In the genomic region with DNA sequence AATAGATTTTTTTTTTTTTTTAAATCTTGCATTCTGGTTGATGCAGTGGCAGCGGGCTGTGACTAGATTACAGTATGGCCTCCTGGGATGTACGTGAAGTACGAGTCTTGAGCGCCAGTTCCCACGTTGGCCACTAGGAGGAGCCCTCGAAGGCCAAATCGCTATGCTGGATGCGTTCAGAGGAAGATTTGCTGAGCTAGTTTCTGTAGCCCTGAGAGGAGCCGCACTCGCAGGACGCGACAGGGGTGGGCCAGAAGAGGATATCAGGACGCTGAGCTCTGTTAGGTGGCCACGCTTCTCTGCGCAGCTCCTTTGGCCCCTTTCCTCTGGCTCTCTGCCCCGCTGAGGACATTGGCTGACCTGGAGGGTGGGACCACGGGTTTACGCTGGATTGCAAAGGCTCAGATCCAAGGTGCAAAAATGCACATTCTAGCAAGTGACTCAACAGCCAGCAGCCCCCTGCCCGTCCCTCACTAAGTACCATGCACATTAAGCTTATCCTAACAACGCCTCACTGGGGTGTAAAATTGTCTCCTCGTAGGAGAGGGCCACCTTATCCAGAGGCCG, we compare ENCODE assay signal across 8 mouse cellular contexts. TPM values are rescaled to one million over a fixed set of nuclear protein-coding genes. Genes with fewer than 3 reads are reported as not detected.
DNase-seq lines count a peak whose midpoint lies in the region; ATAC-seq lines count a peak whose summit lies in the region.

No protein-coding gene starts in this region.

- no peak for ATAC-seq in embryonic facial prominence, embryonic 13.5 days (ENCODE audit: insufficient number of reproducible peaks, insufficient read depth, low FRiP score, low TSS enrichment, low read depth)
- no peak for ATAC-seq in limb, embryonic 13.5 days (ENCODE audit: low FRiP score, low read depth)
- ATAC-seq in midbrain, embryonic 15.5 days (replicated peaks): peak; percentile 78

- H3K27me3 ChIP-seq in embryonic facial prominence, embryonic 13.5 days: 0 out of 2 replicates have a peak, but pooled peaks cover 3% of the 10 kb centered on the region
- peaks cover 11% of the 10 kb centered on the region for H3K27me3 ChIP-seq in limb, embryonic 13.5 days
- H3K27me3 ChIP-seq in midbrain, embryonic 15.5 days (replicated peaks): no peaks in the 10 kb centered on the region

- peak overlapping the region; percentile 26 for H3K4me3 ChIP-seq in embryonic facial prominence, embryonic 13.5 days
- H3K4me3 ChIP-seq in limb, embryonic 13.5 days: peak overlapping the region; percentile 36
- peak overlapping the region; percentile 37 for H3K4me3 ChIP-seq in midbrain, embryonic 15.5 days

- 17% methylated on average over 22 of the region's 22 CpGs for WGBS in embryonic facial prominence, embryonic 13.5 days
- 6% methylated on average over 22 of the region's 22 CpGs for WGBS in limb, embryonic 13.5 days
- 8% methylated on average over 22 of the region's 22 CpGs for WGBS in midbrain, embryonic 15.5 days

- H3K9me3 ChIP-seq in embryonic facial prominence, embryonic 13.5 days: no peaks in the 10 kb centered on the region
- no peaks in the 10 kb centered on the region for H3K9me3 ChIP-seq in limb, embryonic 13.5 days
- H3K9me3 ChIP-seq in midbrain, embryonic 15.5 days: no peaks in the 10 kb centered on the region

- no peak overlapping the region for H3K27ac ChIP-seq in embryonic facial prominence, embryonic 13.5 days
- no peak overlapping the region for H3K27ac ChIP-seq in limb, embryonic 13.5 days
- peak overlapping the region; percentile 30; the same call in 1 of the 2 replicates for H3K27ac ChIP-seq in midbrain, embryonic 15.5 days

- no peaks in the 10 kb centered on the region for H3K36me3 ChIP-seq in embryonic facial prominence, embryonic 13.5 days
- no peaks in the 10 kb centered on the region for H3K36me3 ChIP-seq in limb, embryonic 13.5 days
- H3K36me3 ChIP-seq in midbrain, embryonic 15.5 days (replicated peaks): no peaks in the 10 kb centered on the region

- DNase-seq in 416B (ENCODE audit: low read depth): peak; percentile 74
- peak; percentile 65 to 76 for DNase-seq in adrenal gland, postnatal 4 days (ENCODE audit: low spot score in 2 of 2)
- DNase-seq in heart, adult 8-10 months (ENCODE audit: low spot score): peak; percentile 90
- DNase-seq in kidney, adult 8-10 months: peak; percentile 93 to 94
- DNase-seq in spleen, adult 18-20 months: peak; percentile 59 to 84

- 0 out of 2 replicates have a peak overlapping the region, but pooled peaks have one; percentile 62 for H3K9ac ChIP-seq in embryonic facial prominence, embryonic 13.5 days
- H3K9ac ChIP-seq in limb, embryonic 13.5 days: peak overlapping the region; percentile 53; the same call in 1 of the 2 replicates
- H3K9ac ChIP-seq in midbrain, embryonic 15.5 days: peak overlapping the region; percentile 56

- peak overlapping the region; percentile 60 for H3K4me2 ChIP-seq in embryonic facial prominence, embryonic 13.5 days
- H3K4me2 ChIP-seq in limb, embryonic 13.5 days (replicated peaks): peak overlapping the region; percentile 65
- H3K4me2 ChIP-seq in midbrain, embryonic 15.5 days: peak overlapping the region; percentile 75

- H3K4me1 ChIP-seq in embryonic facial prominence, embryonic 13.5 days: no peaks in the 10 kb centered on the region
- 0 out of 2 replicates have a peak, but pooled peaks cover 3% of the 10 kb centered on the region for H3K4me1 ChIP-seq in limb, embryonic 13.5 days
- H3K4me1 ChIP-seq in midbrain, embryonic 15.5 days: peaks cover 5% of the 10 kb centered on the region; the same call in 1 of the 2 replicates

RNA-seq across cellular contexts. Expression of a gene that starts 28.4 kb away (rescaled TPM):
- total RNA-seq in adrenal gland, postnatal 4 days (2021): 10 to 100 TPM; 14.7 to 18.9 TPM
- 0.62 TPM in 1 of 2 replicates, not detected in the other for polyA plus RNA-seq in embryonic facial prominence, embryonic 13.5 days (2015; fragmentation: Nextera tagmentation; extraction: Ambion mirVana)
- total RNA-seq in heart, adult 8-10 months (2022): not detected
- 0.18 TPM in 1 of 2 replicates, not detected in the other for polyA plus RNA-seq in limb, embryonic 13.5 days (2015; fragmentation: Nextera tagmentation; extraction: Ambion mirVana)
- polyA plus RNA-seq in midbrain, embryonic 15.5 days (2015; fragmentation: Nextera tagmentation; extraction: Ambion mirVana): not detected in 2 replicates

RNA-seq across cellular contexts. Expression of a gene that starts 42.9 kb away (rescaled TPM):
- total RNA-seq in adrenal gland, postnatal 4 days (2021): 1 to 10 TPM in 1 of 2 experiments, not detected in 1; 4.6 TPM
- not detected in 2 replicates for polyA plus RNA-seq in embryonic facial prominence, embryonic 13.5 days (2015; fragmentation: Nextera tagmentation; extraction: Ambion mirVana)
- total RNA-seq in heart, adult 8-10 months (2022): not detected
- not detected in 2 replicates for polyA plus RNA-seq in limb, embryonic 13.5 days (2015; fragmentation: Nextera tagmentation; extraction: Ambion mirVana)
- not detected in 2 replicates for polyA plus RNA-seq in midbrain, embryonic 15.5 days (2015; fragmentation: Nextera tagmentation; extraction: Ambion mirVana)
